In the genomic region with DNA sequence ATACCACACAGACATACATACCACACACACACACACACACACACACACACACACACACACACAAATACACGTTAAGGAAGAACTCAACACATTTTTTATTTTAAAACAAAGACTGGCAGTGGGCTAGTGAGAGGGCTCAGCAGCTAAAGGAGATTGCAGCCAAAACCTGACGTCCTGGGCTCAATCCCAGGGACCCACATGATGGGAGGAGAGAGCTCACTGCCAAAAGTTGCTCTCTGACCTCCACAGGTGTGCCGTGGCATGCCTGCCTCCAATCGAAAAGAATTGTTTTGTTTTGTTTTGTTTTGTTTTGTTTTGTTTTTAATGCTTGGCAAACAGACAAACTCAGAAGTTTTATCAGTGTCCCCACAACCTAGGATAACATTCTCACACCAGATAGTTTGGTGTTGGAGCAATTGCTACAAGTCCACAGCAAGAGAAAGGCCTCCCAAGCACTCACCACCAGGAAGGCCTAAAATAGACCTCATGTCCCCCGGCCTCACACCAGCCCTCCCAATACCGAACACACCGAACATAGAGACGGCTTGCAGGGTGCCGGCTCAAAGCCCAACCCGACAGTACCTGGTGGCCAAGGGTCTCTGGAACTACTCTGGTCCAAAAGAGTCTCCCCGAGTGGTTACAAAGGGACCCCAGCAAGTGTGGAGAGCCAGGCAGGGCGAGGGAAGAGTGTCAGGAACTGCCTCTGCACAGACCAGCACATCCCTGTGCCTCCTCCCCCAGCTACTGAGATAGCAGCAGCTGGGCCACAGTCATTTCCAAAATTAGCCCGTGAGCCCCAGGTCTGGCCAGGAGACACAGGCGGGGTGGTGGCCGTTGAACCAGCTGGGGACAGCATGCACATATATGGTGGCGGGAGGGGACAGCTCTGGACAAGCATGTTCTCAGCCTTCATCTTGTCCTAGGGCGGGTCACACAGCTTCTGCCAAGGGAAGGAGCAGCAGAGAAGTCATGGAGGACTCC, we compare ENCODE assay signal across 16 mouse cellular contexts. TPM values are rescaled to one million over a fixed set of nuclear protein-coding genes. Genes with fewer than 3 reads are reported as not detected.
DNase-seq lines count a peak whose midpoint lies in the region; ATAC-seq lines count a peak whose summit lies in the region.
"Had no signal": no experiment of that assay in that cellular context is flagged by ENCODE, and none has a peak within 500 bp of the region (broad histone marks: within the 10 kb centered on the region; RNA-seq: fewer than 3 reads in every experiment).

Gene Myo18b (minus strand): TSS at position 689 of the 981 bp plus-strand sequence.

- H3K36me3 ChIP-seq in heart, embryonic 13.5 days = peaks cover 13% of the 10 kb centered on the region
- no peaks in the 10 kb centered on the region for H3K36me3 ChIP-seq in limb, embryonic 15.5 days
- H3K36me3 ChIP-seq in forebrain, embryonic 12.5 days (replicated peaks) = no peaks in the 10 kb centered on the region
- H3K36me3 ChIP-seq: liver, embryonic 13.5 days; neural tube, embryonic 13.5 days had no signal

- H3K9me3 ChIP-seq in heart, embryonic 13.5 days = 0 out of 2 replicates have a peak, but pooled peaks cover 7% of the 10 kb centered on the region
- H3K9me3 ChIP-seq in limb, embryonic 15.5 days = no peaks in the 10 kb centered on the region; the same call in 1 of the 2 replicates
- no peaks in the 10 kb centered on the region for H3K9me3 ChIP-seq in forebrain, embryonic 12.5 days
- H3K9me3 ChIP-seq: liver, embryonic 13.5 days; neural tube, embryonic 13.5 days had no signal

- ATAC-seq in heart, embryonic 13.5 days (ENCODE audit: extremely low read depth, insufficient number of reproducible peaks, low FRiP score, low TSS enrichment) = peak; percentile 69; the same call in 1 of the 2 replicates
- ATAC-seq in limb, embryonic 15.5 days (ENCODE audit: insufficient number of reproducible peaks, low FRiP score, low TSS enrichment, low read depth) = peak; percentile 50; the same call in 1 of the 2 replicates
- no peak for ATAC-seq in forebrain, embryonic 12.5 days (ENCODE audit: low FRiP score)

- DNase-seq in lung, postnatal 10 days = peak; percentile 14
- DNase-seq in lung, adult 18-20 months = no peak
- DNase-seq in gastrocnemius, postnatal 25 days = peak; percentile 90
- no peak for DNase-seq in kidney, postnatal 4 days
- no peak for DNase-seq in urinary bladder, postnatal 14 days (ENCODE audit: low spot score)
- DNase-seq: cerebellum, adult 11 months; kidney, postnatal 36 days; liver, embryonic 13.5 days; retina, postnatal 1 day; thymus, postnatal 36 days had no signal

- peak within 1 kb of the TSS; percentile 60 for H3K4me3 ChIP-seq in heart, embryonic 13.5 days
- no peak within 1 kb of the TSS for H3K4me3 ChIP-seq in limb, embryonic 15.5 days
- no peak within 1 kb of the TSS for H3K4me3 ChIP-seq in forebrain, embryonic 12.5 days (replicated peaks)
- H3K4me3 ChIP-seq: erythroblast, embryonic 14.5 days; liver, embryonic 13.5 days; neural tube, embryonic 13.5 days had no signal

- 27% methylated on average over 17 of the region's 17 CpGs for WGBS in heart, embryonic 13.5 days
- 75% methylated on average over 17 of the region's 17 CpGs for WGBS in limb, embryonic 15.5 days
- WGBS in forebrain, embryonic 12.5 days = 79% methylated on average over 17 of the region's 17 CpGs

- H3K9ac ChIP-seq in heart, embryonic 13.5 days = peak within 1 kb of the TSS; percentile 88
- no peak within 1 kb of the TSS for H3K9ac ChIP-seq in limb, embryonic 15.5 days
- no peak within 1 kb of the TSS for H3K9ac ChIP-seq in forebrain, embryonic 12.5 days
- H3K9ac ChIP-seq: liver, embryonic 13.5 days; neural tube, embryonic 13.5 days had no signal

- H3K27me3 ChIP-seq in heart, embryonic 13.5 days (replicated peaks) = no peaks in the 10 kb centered on the region
- no peaks in the 10 kb centered on the region for H3K27me3 ChIP-seq in limb, embryonic 15.5 days
- no peaks in the 10 kb centered on the region for H3K27me3 ChIP-seq in forebrain, embryonic 12.5 days
- H3K27me3 ChIP-seq: liver, embryonic 13.5 days; neural tube, embryonic 13.5 days had no signal

- H3K4me2 ChIP-seq in heart, embryonic 13.5 days = peak within 1 kb of the TSS; percentile 74
- no peak within 1 kb of the TSS for H3K4me2 ChIP-seq in limb, embryonic 15.5 days
- no peak within 1 kb of the TSS for H3K4me2 ChIP-seq in forebrain, embryonic 12.5 days
- H3K4me2 ChIP-seq: liver, embryonic 13.5 days; neural tube, embryonic 13.5 days had no signal

- peak within 1 kb of the TSS; percentile 99 for H3K27ac ChIP-seq in heart, embryonic 13.5 days (replicated peaks)
- H3K27ac ChIP-seq in limb, embryonic 15.5 days = no peak within 1 kb of the TSS
- H3K27ac ChIP-seq in forebrain, embryonic 12.5 days = no peak within 1 kb of the TSS
- H3K27ac ChIP-seq: liver, embryonic 13.5 days; macrophage; neural tube, embryonic 13.5 days had no signal

- H3K4me1 ChIP-seq in heart, embryonic 13.5 days = peaks cover 26% of the 10 kb centered on the region
- no peaks in the 10 kb centered on the region for H3K4me1 ChIP-seq in limb, embryonic 15.5 days
- H3K4me1 ChIP-seq in forebrain, embryonic 12.5 days = no peaks in the 10 kb centered on the region; the same call in 1 of the 2 replicates
- H3K4me1 ChIP-seq: liver, embryonic 13.5 days; neural tube, embryonic 13.5 days had no signal

RNA-seq across cellular contexts. Expression of gene Myo18b, which starts in this region (rescaled TPM):
- 100 to 1,000 TPM; 437 to 535 TPM for total RNA-seq in gastrocnemius, postnatal 25 days (2021)
- 17.1 and 17.7 TPM in 2 replicates for polyA plus RNA-seq in heart, embryonic 13.5 days (2015; fragmentation: Nextera tagmentation; extraction: Ambion mirVana)
- polyA plus RNA-seq in limb, embryonic 15.5 days (2015; fragmentation: Nextera tagmentation; extraction: Ambion mirVana) = 2.0 and 4.1 TPM in 2 replicates
- polyA plus RNA-seq in forebrain, embryonic 12.5 days (2016; fragmentation: Nextera tagmentation; extraction: Ambion mirVana) = 0.65 and 0.83 TPM in 2 replicates
- polyA plus RNA-seq: erythroblast, embryonic 14.5 days had no signal

Comparison
In these comparisons a context has a peak if more than half of its experiments do, and no peak if none do; other contexts are left out.
1. DNase-seq: peak in lung, postnatal 10 days (single experiment) and gastrocnemius, postnatal 25 days (single experiment); none in lung, adult 18-20 months (0 of 2), kidney, postnatal 4 days (0 of 2) and urinary bladder, postnatal 14 days (single experiment).